ENCODE assay signal across 7 mouse cellular contexts in genomic region chr11:101056885-101057284, GRCm38 (mm10). TPM values are rescaled to one million over a fixed set of nuclear protein-coding genes. Genes with fewer than 3 reads are reported as not detected.
A peak's percentile ranks its signal among the peaks of the same experiment; 100 is the strongest.
DNase-seq lines count a peak whose midpoint lies in the region; ATAC-seq and TF ChIP-seq lines count a peak whose summit lies in the region.

No protein-coding gene starts in this region.

- no peak overlapping the region for H3K4me3 ChIP-seq in lung, postnatal 0 days (ENCODE audit: low read depth, low read length)

- TF ChIP-seq EP300 in lung, postnatal 0 days (IDR thresholded peaks at IDR 0.05): peak; percentile 98

- no peaks in the 10 kb centered on the region for H3K27me3 ChIP-seq in lung, postnatal 0 days (replicated peaks; ENCODE audit: insufficient read depth, low read length)

- peak; percentile 81 for DNase-seq in Muller cell, postnatal 12 days (ENCODE audit: inconsistent ontology term)
- DNase-seq in adrenal gland, postnatal 14 days: peak; percentile 43
- DNase-seq in heart, postnatal 10 days: peak; percentile 73 to 79
- DNase-seq in lung, postnatal 0 days (ENCODE audit: low spot score): peak; percentile 96
- DNase-seq in spleen, postnatal 14 days (ENCODE audit: low spot score in 2 of 2): no peak
- DNase-seq in layer of hippocampus, postnatal 25 days (ENCODE audit: extremely low spot score in 1 of 2, low spot score in 1 of 2): no peak
- DNase-seq in embryo, embryonic 10 days (ENCODE audit: low spot score): no peak

- no peak overlapping the region for H3K4me2 ChIP-seq in lung, postnatal 0 days (replicated peaks; ENCODE audit: low read depth, low read length)

- no peaks in the 10 kb centered on the region for H3K9me3 ChIP-seq in lung, postnatal 0 days (ENCODE audit: low read length)

- TF ChIP-seq CTCF in lung, postnatal 0 days (IDR thresholded peaks at IDR 0.05): no peak

- H3K9ac ChIP-seq in lung, postnatal 0 days (replicated peaks; ENCODE audit: low read depth): no peak overlapping the region

- H3K27ac ChIP-seq in lung, postnatal 0 days (ENCODE audit: low read length): peak overlapping the region; percentile 90

- whole genome bisulfite sequencing in lung, postnatal 0 days: 14% methylated on average over 8 of the region's 8 CpGs

- peaks cover 11% of the 10 kb centered on the region; the same call in 1 of the 2 replicates for H3K36me3 ChIP-seq in lung, postnatal 0 days (ENCODE audit: insufficient read depth, low read length)

- intact Hi-C loops in heart, postnatal 10 days (cut with DNase I): loop anchor here (1.0 kb wide), 1 partner anchor 74 kb away; no protein-coding TSS in a partner anchor

- ATAC-seq in lung, postnatal 0 days: peak; percentile 90

- peaks cover 41% of the 10 kb centered on the region for H3K4me1 ChIP-seq in lung, postnatal 0 days (ENCODE audit: insufficient read depth, low read depth, low read length)

RNA-seq across cellular contexts. Expression of gene Naglu, which starts 12.9 kb away (rescaled TPM):
- total RNA-seq in adrenal gland, postnatal 14 days (2021): 29.6 and 30.8 TPM in 2 replicates
- 1 to 10 TPM; 9.9 to 10.0 TPM for total RNA-seq in heart, postnatal 10 days (2021)
- 18.9 and 21.9 TPM in 2 replicates for polyA plus RNA-seq in lung, postnatal 0 days (2015; fragmentation: Nextera tagmentation; extraction: Ambion mirVana)
- total RNA-seq in layer of hippocampus, postnatal 25 days (2021): 10 to 100 TPM in 1 of 2 experiments, 1 to 10 TPM in 1; 9.2 to 10.8 TPM

RNA-seq across cellular contexts. Expression of gene Hsd17b1, which starts 21.3 kb away (rescaled TPM):
- 0.85 and 1.2 TPM in 2 replicates for total RNA-seq in adrenal gland, postnatal 14 days (2021)
- total RNA-seq in heart, postnatal 10 days (2021): under 1 TPM in 1 of 2 experiments, not detected in 1; 0.45 TPM
- 0.10 and 0.17 TPM in 2 replicates for polyA plus RNA-seq in lung, postnatal 0 days (2015; fragmentation: Nextera tagmentation; extraction: Ambion mirVana)
- total RNA-seq in layer of hippocampus, postnatal 25 days (2021): under 1 TPM; 0.63 to 0.94 TPM

RNA-seq across cellular contexts. Expression of gene Coasy, which starts 25.5 kb away (rescaled TPM):
- total RNA-seq in adrenal gland, postnatal 14 days (2021): 87.7 and 97.6 TPM in 2 replicates
- 10 to 100 TPM; 18.7 to 21.4 TPM for total RNA-seq in heart, postnatal 10 days (2021)
- 30.5 TPM in 2 replicates for polyA plus RNA-seq in lung, postnatal 0 days (2015; fragmentation: Nextera tagmentation; extraction: Ambion mirVana)
- 10 to 100 TPM; 25.1 to 29.9 TPM for total RNA-seq in layer of hippocampus, postnatal 25 days (2021)

RNA-seq across cellular contexts. Expression of gene Mlx, which starts 30.2 kb away (rescaled TPM):
- 39.8 and 45.9 TPM in 2 replicates for total RNA-seq in adrenal gland, postnatal 14 days (2021)
- total RNA-seq in heart, postnatal 10 days (2021): 10 to 100 TPM; 14.1 to 18.1 TPM
- polyA plus RNA-seq in lung, postnatal 0 days (2015; fragmentation: Nextera tagmentation; extraction: Ambion mirVana): 42.5 and 44.5 TPM in 2 replicates
- total RNA-seq in layer of hippocampus, postnatal 25 days (2021): 10 to 100 TPM; 45.1 to 45.6 TPM

RNA-seq across cellular contexts. Expression of gene Psmc3ip, which starts 38.4 kb away (rescaled TPM):
- total RNA-seq in adrenal gland, postnatal 14 days (2021): 6.6 and 8.8 TPM in 2 replicates
- 1 to 10 TPM; 5.0 to 5.6 TPM for total RNA-seq in heart, postnatal 10 days (2021)
- polyA plus RNA-seq in lung, postnatal 0 days (2015; fragmentation: Nextera tagmentation; extraction: Ambion mirVana): 9.8 and 10.4 TPM in 2 replicates
- 1 to 10 TPM; 3.3 to 4.4 TPM for total RNA-seq in layer of hippocampus, postnatal 25 days (2021)

Comparison
In these comparisons a context has a peak if more than half of its experiments do, and no peak if none do; other contexts are left out.
1. DNase-seq: peak in Muller cell, postnatal 12 days (single experiment), adrenal gland, postnatal 14 days (single experiment), heart, postnatal 10 days (2 of 2) and lung, postnatal 0 days (single experiment); none in spleen, postnatal 14 days (0 of 2), layer of hippocampus, postnatal 25 days (0 of 2) and embryo, embryonic 10 days (single experiment).